Mouse (Mus musculus): ENCODE data around the gene Ammecr1. TPM values are rescaled to one million over a fixed set of nuclear protein-coding genes. Genes with fewer than 3 reads are reported as not detected.

The Ammecr1 gene
- polyA plus RNA-seq, 1 experiment from 2014 or later, result 6.2 TPM

DNA sequence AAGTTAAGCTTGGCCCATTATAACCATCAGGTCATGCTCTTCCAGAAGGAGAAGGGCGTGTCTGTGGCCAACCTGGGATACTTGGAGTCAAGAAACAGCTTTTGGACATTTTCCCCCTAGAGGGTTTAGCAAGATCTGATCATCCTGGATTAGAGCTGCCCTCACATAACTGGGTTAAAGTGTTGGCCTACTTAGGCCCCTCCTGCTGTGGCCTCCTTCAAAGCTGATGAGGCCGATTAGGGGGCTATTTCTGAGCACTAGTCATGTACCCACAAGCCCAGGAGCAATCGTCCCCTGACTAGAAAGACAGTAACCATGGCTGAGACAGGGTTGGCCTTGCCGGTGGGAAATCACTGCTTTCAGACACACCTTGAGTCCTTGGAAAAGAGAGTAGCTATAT lies 124.6 kb downstream of the Ammecr1 start:
- 81% methylated on average over 4 of the region's 4 CpGs for WGBS
- Histone ChIP-seq H3K9ac (replicated peaks; ENCODE audit: low read length) (no peak overlapping the region), H3K27ac (replicated peaks; ENCODE audit: low read depth, low read length) (no peak overlapping the region), H3K4me3 (replicated peaks; ENCODE audit: low read depth, low read length) (no peak overlapping the region), H3K9me3 (ENCODE audit: control insufficient read depth, low read length) (no peaks in the 10 kb centered on the region), H3K36me3 (ENCODE audit: control insufficient read depth, insufficient read depth, low read length) (no peaks in the 10 kb centered on the region), H3K4me1 (ENCODE audit: control insufficient read depth, insufficient read depth, low read length) (no peaks in the 10 kb centered on the region), H3K4me2 (ENCODE audit: low read length) (no peak overlapping the region), H3K27me3 (ENCODE audit: control insufficient read depth, insufficient read depth, low read length) (no peaks in the 10 kb centered on the region)
- ATAC-seq (ENCODE audit: low FRiP score, low TSS enrichment) (no peak), DNase-seq (no peak)

DNA sequence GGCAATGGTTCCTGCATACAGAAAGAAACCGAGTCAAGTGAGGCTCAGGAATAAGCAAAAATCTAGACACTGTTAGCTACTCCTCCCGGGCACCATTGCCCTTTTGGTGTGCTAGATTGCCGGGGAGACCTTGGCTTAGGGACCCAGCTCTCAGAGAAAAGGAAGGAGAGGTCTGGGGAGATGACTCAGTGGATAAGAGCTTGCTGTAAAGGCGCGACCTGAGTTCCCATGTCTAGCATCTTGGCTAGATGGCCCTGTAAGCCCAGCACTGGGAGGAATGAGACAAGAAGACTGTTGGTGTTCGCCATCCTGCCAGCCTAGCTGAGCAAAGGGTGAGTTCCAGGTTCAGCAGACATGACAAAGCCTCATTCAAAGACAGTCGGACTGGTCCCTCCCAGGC lies 127.1 kb downstream of the Ammecr1 start:
- DNase-seq (no peak), ATAC-seq (ENCODE audit: low FRiP score, low TSS enrichment) (no peak)
- 89% methylated on average over 7 of the region's 7 CpGs for WGBS
- Histone ChIP-seq H3K27me3 (ENCODE audit: control insufficient read depth, insufficient read depth, low read length) (no peaks in the 10 kb centered on the region), H3K9ac (replicated peaks; ENCODE audit: low read length) (no peak overlapping the region), H3K9me3 (ENCODE audit: control insufficient read depth, low read length) (no peaks in the 10 kb centered on the region), H3K4me3 (replicated peaks; ENCODE audit: low read depth, low read length) (no peak overlapping the region), H3K36me3 (ENCODE audit: control insufficient read depth, insufficient read depth, low read length) (no peaks in the 10 kb centered on the region), H3K27ac (replicated peaks; ENCODE audit: low read depth, low read length) (no peak overlapping the region), H3K4me2 (ENCODE audit: low read length) (no peak overlapping the region), H3K4me1 (ENCODE audit: control insufficient read depth, insufficient read depth, low read length) (no peaks in the 10 kb centered on the region)

DNA sequence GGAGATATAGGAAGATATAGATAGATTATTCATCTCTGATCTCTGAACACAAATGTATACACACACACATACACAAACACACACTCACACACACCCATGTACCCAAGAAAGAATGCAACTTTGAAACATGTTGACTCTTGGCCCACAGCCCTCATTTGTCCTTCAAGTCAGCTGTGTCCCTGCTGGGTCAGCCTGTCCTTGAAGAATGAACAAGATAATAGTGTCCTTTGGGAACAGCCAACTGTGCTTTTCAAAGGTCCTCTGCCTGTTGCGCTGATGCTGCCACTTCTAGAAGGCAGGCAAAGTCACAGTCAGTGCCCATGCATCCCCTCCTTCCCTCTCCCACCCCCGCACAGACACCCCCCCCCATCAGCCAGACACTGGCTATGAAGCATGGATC lies 127.7 kb downstream of the Ammecr1 start:
- WGBS, result 86% methylated on average over 2 of the region's 2 CpGs
- H3K4me1 ChIP-seq (ENCODE audit: control insufficient read depth, insufficient read depth, low read length), result no peaks in the 10 kb centered on the region
- no peaks in the 10 kb centered on the region for H3K9me3 ChIP-seq (ENCODE audit: control insufficient read depth, low read length)

DNA sequence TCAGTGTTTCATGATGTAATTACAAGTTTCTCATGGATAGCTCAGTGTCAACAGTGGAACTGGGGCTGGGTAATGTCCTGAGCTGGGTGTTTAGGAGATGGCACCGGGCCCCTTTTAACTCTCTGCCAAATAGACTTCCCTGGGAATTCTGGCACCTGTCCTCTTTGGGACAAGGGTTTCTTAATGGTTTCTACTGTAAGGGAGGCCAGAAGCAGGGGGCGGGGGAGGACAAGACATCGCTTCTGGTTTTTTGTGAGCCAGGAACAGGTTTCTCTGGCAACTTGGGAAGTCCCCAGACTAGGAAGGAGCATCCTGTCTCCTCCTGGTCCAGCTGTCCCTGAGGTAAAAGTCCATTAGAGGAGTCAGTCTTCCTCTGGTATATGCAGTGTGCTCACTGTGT lies 129.2 kb downstream of the Ammecr1 start:
- no peak overlapping the region for H3K9ac ChIP-seq (replicated peaks; ENCODE audit: low read length)
- H3K4me2 ChIP-seq (ENCODE audit: low read length), result no peak overlapping the region
- no peak overlapping the region for H3K27ac ChIP-seq (replicated peaks; ENCODE audit: low read depth, low read length)
- no peaks in the 10 kb centered on the region for H3K4me1 ChIP-seq (ENCODE audit: control insufficient read depth, insufficient read depth, low read length)
- no peaks in the 10 kb centered on the region for H3K27me3 ChIP-seq (ENCODE audit: control insufficient read depth, insufficient read depth, low read length)
- 95% methylated on average over 3 of the region's 3 CpGs for WGBS
- DNase-seq (no peak), ATAC-seq (ENCODE audit: low FRiP score, low TSS enrichment) (no peak)
- no peaks in the 10 kb centered on the region for H3K9me3 ChIP-seq (ENCODE audit: control insufficient read depth, low read length)
- H3K36me3 ChIP-seq (ENCODE audit: control insufficient read depth, insufficient read depth, low read length), result no peaks in the 10 kb centered on the region
- no peak overlapping the region for H3K4me3 ChIP-seq (replicated peaks; ENCODE audit: low read depth, low read length)

More for the DNA sequence above, 127.7 kb downstream of the Ammecr1 start:
- Histone ChIP-seq H3K27ac (replicated peaks; ENCODE audit: low read depth, low read length) (no peak overlapping the region), H3K9ac (replicated peaks; ENCODE audit: low read length) (no peak overlapping the region), H3K4me2 (ENCODE audit: low read length) (no peak overlapping the region), H3K36me3 (ENCODE audit: control insufficient read depth, insufficient read depth, low read length) (no peaks in the 10 kb centered on the region), H3K27me3 (ENCODE audit: control insufficient read depth, insufficient read depth, low read length) (no peaks in the 10 kb centered on the region), H3K4me3 (replicated peaks; ENCODE audit: low read depth, low read length) (no peak overlapping the region)
- ATAC-seq (ENCODE audit: low FRiP score, low TSS enrichment) (no peak), DNase-seq (no peak)

DNA sequence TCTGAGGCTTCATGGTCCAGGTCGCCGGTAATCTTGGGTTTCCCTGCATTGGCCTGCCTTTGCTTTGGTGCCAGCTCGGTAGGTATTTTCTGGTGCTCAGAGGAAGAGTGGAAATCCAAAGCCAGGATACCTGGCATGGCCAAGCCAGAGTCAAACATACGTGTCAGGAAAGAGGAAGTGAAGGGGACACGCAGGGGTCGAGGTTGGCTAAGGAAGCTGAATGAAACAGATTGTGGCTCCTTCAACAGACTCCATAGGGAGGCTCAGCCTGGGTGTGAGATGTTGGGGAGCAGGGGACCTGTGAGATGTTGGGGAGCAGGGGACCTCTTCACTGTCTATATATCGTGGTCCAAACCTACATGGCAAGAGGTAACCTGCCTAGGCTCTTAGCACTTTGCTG lies 130.1 kb downstream of the Ammecr1 start:
- H3K36me3 ChIP-seq (ENCODE audit: control insufficient read depth, insufficient read depth, low read length), result no peaks in the 10 kb centered on the region
- no peak for DNase-seq

DNA sequence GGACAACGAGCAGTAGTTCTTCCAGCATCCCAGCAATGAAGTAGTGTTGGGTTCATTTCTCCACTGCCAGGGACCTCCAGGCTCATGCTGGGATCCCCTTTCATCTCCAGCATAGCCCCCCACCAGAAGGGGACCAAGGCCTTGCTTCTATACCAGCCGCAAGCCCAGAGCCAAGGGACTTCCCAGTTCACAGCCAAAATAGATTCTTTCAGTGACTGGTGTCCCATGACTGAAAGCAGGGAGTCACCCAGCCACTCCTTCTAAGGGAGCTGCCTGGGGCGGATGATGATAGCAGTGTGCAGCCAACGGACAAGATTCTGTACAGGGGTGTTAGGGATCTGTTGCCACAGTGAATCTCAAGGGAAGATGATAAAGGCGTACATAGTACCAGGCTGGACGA lies 131.7 kb downstream of the Ammecr1 start:
- Histone ChIP-seq H3K9me3 (ENCODE audit: control insufficient read depth, low read length) (no peaks in the 10 kb centered on the region), H3K9ac (replicated peaks; ENCODE audit: low read length) (no peak overlapping the region), H3K4me3 (replicated peaks; ENCODE audit: low read depth, low read length) (no peak overlapping the region), H3K27ac (replicated peaks; ENCODE audit: low read depth, low read length) (no peak overlapping the region), H3K4me1 (ENCODE audit: control insufficient read depth, insufficient read depth, low read length) (no peaks in the 10 kb centered on the region), H3K4me2 (ENCODE audit: low read length) (no peak overlapping the region), H3K36me3 (ENCODE audit: control insufficient read depth, insufficient read depth, low read length) (no peaks in the 10 kb centered on the region), H3K27me3 (ENCODE audit: control insufficient read depth, insufficient read depth, low read length) (no peaks in the 10 kb centered on the region)
- WGBS, result 89% methylated on average over 6 of the region's 6 CpGs
- ATAC-seq (ENCODE audit: low FRiP score, low TSS enrichment), result no peak
- no peak for DNase-seq

More for the DNA sequence above, 130.1 kb downstream of the Ammecr1 start:
- Histone ChIP-seq H3K9ac (replicated peaks; ENCODE audit: low read length) (no peak overlapping the region), H3K4me2 (ENCODE audit: low read length) (no peak overlapping the region), H3K9me3 (ENCODE audit: control insufficient read depth, low read length) (no peaks in the 10 kb centered on the region), H3K4me1 (ENCODE audit: control insufficient read depth, insufficient read depth, low read length) (no peaks in the 10 kb centered on the region), H3K27me3 (ENCODE audit: control insufficient read depth, insufficient read depth, low read length) (no peaks in the 10 kb centered on the region), H3K27ac (replicated peaks; ENCODE audit: low read depth, low read length) (no peak overlapping the region), H3K4me3 (replicated peaks; ENCODE audit: low read depth, low read length) (no peak overlapping the region)
- ATAC-seq (ENCODE audit: low FRiP score, low TSS enrichment), result no peak
- WGBS, result 94% methylated on average over 7 of the region's 7 CpGs

DNA sequence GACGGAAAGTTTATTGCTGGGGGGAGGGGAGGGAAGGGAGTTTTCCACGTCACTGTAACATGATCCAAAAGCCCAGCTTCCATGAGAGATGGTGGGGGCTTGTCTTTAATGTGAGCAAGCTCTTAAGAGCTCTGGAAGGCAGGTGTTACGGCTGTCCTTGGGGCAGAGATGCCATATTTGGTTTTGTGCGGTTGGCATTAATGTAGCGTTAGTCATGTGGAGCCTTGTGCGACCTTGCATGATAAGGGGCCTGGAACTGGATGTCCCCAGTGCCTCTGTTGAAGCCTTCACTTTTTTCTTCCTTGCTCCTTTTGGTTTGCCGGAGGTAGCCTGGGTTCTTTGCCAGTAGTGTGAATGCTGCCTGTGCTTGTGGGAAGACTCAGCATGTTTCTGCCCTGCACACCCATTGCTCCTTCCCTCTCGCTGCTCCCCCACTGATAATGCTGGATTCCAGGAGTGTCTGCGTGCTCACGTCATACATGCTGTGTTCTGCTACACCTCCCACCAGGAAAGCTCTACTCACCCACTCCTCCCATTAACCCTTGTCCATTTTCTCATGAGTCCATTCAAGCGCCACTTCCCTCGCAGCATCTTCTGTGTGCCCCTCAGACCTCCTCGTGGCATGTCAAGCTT lies 133.2 kb downstream of the Ammecr1 start:
- DNase-seq (no peak), ATAC-seq (ENCODE audit: low FRiP score, low TSS enrichment) (no peak)
- WGBS, result 83% methylated on average over 13 of the region's 13 CpGs
- Histone ChIP-seq H3K4me3 (replicated peaks; ENCODE audit: low read depth, low read length) (no peak overlapping the region), H3K4me2 (ENCODE audit: low read length) (no peak overlapping the region), H3K27me3 (ENCODE audit: control insufficient read depth, insufficient read depth, low read length) (no peaks in the 10 kb centered on the region), H3K27ac (replicated peaks; ENCODE audit: low read depth, low read length) (no peak overlapping the region), H3K9me3 (ENCODE audit: control insufficient read depth, low read length) (no peaks in the 10 kb centered on the region), H3K36me3 (ENCODE audit: control insufficient read depth, insufficient read depth, low read length) (no peaks in the 10 kb centered on the region), H3K9ac (replicated peaks; ENCODE audit: low read length) (no peak overlapping the region), H3K4me1 (ENCODE audit: control insufficient read depth, insufficient read depth, low read length) (no peaks in the 10 kb centered on the region)

DNA sequence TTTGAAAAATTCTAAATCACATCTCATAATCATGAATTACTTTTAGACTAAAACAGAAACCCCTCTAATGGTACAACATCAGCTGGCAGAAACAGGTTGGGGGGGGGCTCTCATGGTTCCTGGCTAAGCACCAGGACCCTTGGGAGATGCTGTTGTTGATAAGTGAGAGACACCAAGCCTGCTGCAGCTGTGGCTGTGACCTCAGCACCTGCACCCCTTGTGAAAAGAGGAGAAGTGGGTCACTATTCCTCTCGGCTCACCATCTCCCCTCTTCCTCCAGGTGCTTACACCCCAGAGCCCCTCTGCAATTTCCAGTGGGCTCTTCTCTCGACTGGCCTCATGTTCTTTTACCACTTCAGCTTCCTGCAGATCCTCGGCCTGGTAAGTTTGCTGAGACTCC lies 134.3 kb downstream of the Ammecr1 start:
- Histone ChIP-seq H3K4me2 (ENCODE audit: low read length) (no peak overlapping the region), H3K36me3 (ENCODE audit: control insufficient read depth, insufficient read depth, low read length) (no peaks in the 10 kb centered on the region), H3K27me3 (ENCODE audit: control insufficient read depth, insufficient read depth, low read length) (no peaks in the 10 kb centered on the region), H3K27ac (replicated peaks; ENCODE audit: low read depth, low read length) (no peak overlapping the region), H3K4me1 (ENCODE audit: control insufficient read depth, insufficient read depth, low read length) (no peaks in the 10 kb centered on the region), H3K9me3 (ENCODE audit: control insufficient read depth, low read length) (no peaks in the 10 kb centered on the region), H3K4me3 (replicated peaks; ENCODE audit: low read depth, low read length) (no peak overlapping the region), H3K9ac (replicated peaks; ENCODE audit: low read length) (no peak overlapping the region)
- DNase-seq, result no peak
- WGBS, result 92% methylated on average over 3 of the region's 3 CpGs
- no peak for ATAC-seq (ENCODE audit: low FRiP score, low TSS enrichment)

DNA sequence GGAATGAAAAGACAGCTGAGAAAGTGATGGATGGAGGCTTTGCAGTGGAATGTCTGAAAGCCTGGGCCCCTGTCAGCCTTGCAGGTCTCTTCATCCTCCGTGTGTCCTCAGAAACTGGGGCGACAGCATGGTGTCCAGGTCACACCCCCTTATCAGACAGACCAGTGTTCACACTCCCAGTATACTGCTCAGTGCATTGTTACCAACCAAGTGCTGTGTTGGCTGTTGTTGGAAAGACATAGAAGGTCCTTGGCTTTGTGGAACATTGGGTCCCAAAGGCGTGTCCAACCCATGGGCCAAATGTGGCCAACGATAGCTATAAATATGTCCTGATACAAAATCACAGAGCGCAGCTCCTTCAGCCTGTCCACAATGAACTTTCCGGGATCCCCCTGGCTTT lies 136.0 kb downstream of the Ammecr1 start:
- 91% methylated on average over 6 of the region's 6 CpGs for WGBS
- Histone ChIP-seq H3K36me3 (ENCODE audit: control insufficient read depth, insufficient read depth, low read length) (no peaks in the 10 kb centered on the region), H3K4me2 (ENCODE audit: low read length) (no peak overlapping the region), H3K27me3 (ENCODE audit: control insufficient read depth, insufficient read depth, low read length) (no peaks in the 10 kb centered on the region), H3K4me3 (replicated peaks; ENCODE audit: low read depth, low read length) (no peak overlapping the region), H3K4me1 (ENCODE audit: control insufficient read depth, insufficient read depth, low read length) (no peaks in the 10 kb centered on the region), H3K9ac (replicated peaks; ENCODE audit: low read length) (no peak overlapping the region), H3K27ac (replicated peaks; ENCODE audit: low read depth, low read length) (no peak overlapping the region), H3K9me3 (ENCODE audit: control insufficient read depth, low read length) (no peaks in the 10 kb centered on the region)
- ATAC-seq (ENCODE audit: low FRiP score, low TSS enrichment) (no peak), DNase-seq (no peak)
